ENCODE assay signal across 18 mouse cellular contexts in genomic region chr10:4005191-4005590, GRCm38 (mm10). TPM values are rescaled to one million over a fixed set of nuclear protein-coding genes. Genes with fewer than 3 reads are reported as not detected.
DNase-seq lines count a peak whose midpoint lies in the region; ATAC-seq lines count a peak whose summit lies in the region.
"Had no signal": no experiment of that assay in that cellular context is flagged by ENCODE, and none has a peak within 500 bp of the region (broad histone marks: within the 10 kb centered on the region; RNA-seq: fewer than 3 reads in every experiment).

No protein-coding gene starts in this region.

- H3K27me3 ChIP-seq in embryonic facial prominence, embryonic 13.5 days = no peaks in the 10 kb centered on the region
- no peaks in the 10 kb centered on the region for H3K27me3 ChIP-seq in embryonic facial prominence, embryonic 10.5 days (replicated peaks; ENCODE audit: low read depth, poor library complexity, severe bottlenecking)
- no peaks in the 10 kb centered on the region for H3K27me3 ChIP-seq in kidney, embryonic 15.5 days
- H3K27me3 ChIP-seq: liver, embryonic 12.5 days had no signal

- H3K4me1 ChIP-seq in embryonic facial prominence, embryonic 13.5 days = peaks cover 13% of the 10 kb centered on the region
- no peaks in the 10 kb centered on the region for H3K4me1 ChIP-seq in embryonic facial prominence, embryonic 10.5 days
- H3K4me1 ChIP-seq in kidney, embryonic 15.5 days = peaks cover 20% of the 10 kb centered on the region

- no peak overlapping the region for H3K4me2 ChIP-seq in embryonic facial prominence, embryonic 13.5 days
- H3K4me2 ChIP-seq in kidney, embryonic 15.5 days = no peak overlapping the region
- H3K4me2 ChIP-seq: liver, embryonic 12.5 days had no signal

- 0 out of 2 replicates have a peak overlapping the region, but pooled peaks have one; percentile 51 for H3K27ac ChIP-seq in embryonic facial prominence, embryonic 13.5 days
- no peak overlapping the region for H3K27ac ChIP-seq in embryonic facial prominence, embryonic 10.5 days (replicated peaks)
- peak overlapping the region; percentile 79 for H3K27ac ChIP-seq in kidney, embryonic 15.5 days
- H3K27ac ChIP-seq: heart, adult 2 months; liver, embryonic 12.5 days had no signal

- ATAC-seq in embryonic facial prominence, embryonic 13.5 days (ENCODE audit: insufficient number of reproducible peaks, insufficient read depth, low FRiP score, low TSS enrichment, low read depth) = no peak
- ATAC-seq in kidney, embryonic 15.5 days (replicated peaks; ENCODE audit: low FRiP score) = no peak
- ATAC-seq: CD4-positive, CD25-positive, alpha-beta regulatory T cell, adult 4 months; liver, embryonic 12.5 days had no signal

- WGBS in embryonic facial prominence, embryonic 13.5 days = 66% methylated on average over 7 of the region's 7 CpGs
- WGBS in embryonic facial prominence, embryonic 10.5 days = 90% methylated on average over 7 of the region's 7 CpGs
- WGBS in kidney, embryonic 15.5 days = 52% methylated on average over 7 of the region's 7 CpGs

- no peaks in the 10 kb centered on the region for H3K9me3 ChIP-seq in embryonic facial prominence, embryonic 13.5 days
- H3K9me3 ChIP-seq in embryonic facial prominence, embryonic 10.5 days = no peaks in the 10 kb centered on the region
- no peaks in the 10 kb centered on the region for H3K9me3 ChIP-seq in kidney, embryonic 15.5 days (replicated peaks)
- H3K9me3 ChIP-seq: G1E; liver, embryonic 12.5 days had no signal

- H3K4me3 ChIP-seq in embryonic facial prominence, embryonic 13.5 days = no peak overlapping the region
- H3K4me3 ChIP-seq in embryonic facial prominence, embryonic 10.5 days = no peak overlapping the region
- no peak overlapping the region for H3K4me3 ChIP-seq in kidney, embryonic 15.5 days (replicated peaks)
- H3K4me3 ChIP-seq: heart, adult 2 months; liver, embryonic 12.5 days had no signal

- no peak overlapping the region for H3K9ac ChIP-seq in embryonic facial prominence, embryonic 13.5 days
- H3K9ac ChIP-seq in kidney, embryonic 15.5 days = no peak overlapping the region
- H3K9ac ChIP-seq: liver, embryonic 12.5 days had no signal

- H3K36me3 ChIP-seq in embryonic facial prominence, embryonic 13.5 days = no peaks in the 10 kb centered on the region
- peaks cover 24% of the 10 kb centered on the region for H3K36me3 ChIP-seq in embryonic facial prominence, embryonic 10.5 days (replicated peaks)
- 0 out of 2 replicates have a peak, but pooled peaks cover 7% of the 10 kb centered on the region for H3K36me3 ChIP-seq in kidney, embryonic 15.5 days

- DNase-seq in embryonic facial prominence, embryonic 10.5 days (ENCODE audit: low spot score) = no peak
- DNase-seq in kidney, postnatal 14 days = no peak
- peak; percentile 31 for DNase-seq in testis, postnatal 10 days (ENCODE audit: low spot score)
- DNase-seq in testis, postnatal 14 days (ENCODE audit: low spot score) = no peak
- no peak for DNase-seq in frontal cortex, postnatal 25 days (ENCODE audit: low spot score in 2 of 2)
- DNase-seq in adrenal gland, adult 18-20 months (ENCODE audit: low spot score in 2 of 2) = no peak
- DNase-seq: cerebellum, adult 9-10 months; heart, adult 2 months; kidney, adult 18-20 months; left cerebral cortex, postnatal 4 days; lung, postnatal 36 days; retina, postnatal 1 day; right cerebral cortex, postnatal 4 days had no signal

RNA-seq across cellular contexts. Expression of gene Mthfd1l, which starts 32.3 kb away (rescaled TPM):
- 10.4 and 11.0 TPM in 2 replicates for polyA plus RNA-seq in embryonic facial prominence, embryonic 13.5 days (2015; fragmentation: Nextera tagmentation; extraction: Ambion mirVana)
- polyA plus RNA-seq in embryonic facial prominence, embryonic 10.5 days (2016; fragmentation: Nextera tagmentation; extraction: Ambion mirVana) = 20.4 and 24.5 TPM in 2 replicates
- polyA plus RNA-seq in kidney, embryonic 15.5 days (2015; fragmentation: Nextera tagmentation; extraction: Ambion mirVana) = 17.1 and 18.4 TPM in 2 replicates
- 1 to 10 TPM; 2.4 to 3.7 TPM for total RNA-seq in adrenal gland, adult 18-20 months (2021)
